Mouse (Mus musculus) right cerebral cortex, postnatal 25 days (tissue): Measurements from ENCODE around the gene Naa40.

Experiments used
- DNase-seq: peaks from one replicate; pipeline ENCODE4 v3.0.0; 2022

Gene Naa40

DNA sequence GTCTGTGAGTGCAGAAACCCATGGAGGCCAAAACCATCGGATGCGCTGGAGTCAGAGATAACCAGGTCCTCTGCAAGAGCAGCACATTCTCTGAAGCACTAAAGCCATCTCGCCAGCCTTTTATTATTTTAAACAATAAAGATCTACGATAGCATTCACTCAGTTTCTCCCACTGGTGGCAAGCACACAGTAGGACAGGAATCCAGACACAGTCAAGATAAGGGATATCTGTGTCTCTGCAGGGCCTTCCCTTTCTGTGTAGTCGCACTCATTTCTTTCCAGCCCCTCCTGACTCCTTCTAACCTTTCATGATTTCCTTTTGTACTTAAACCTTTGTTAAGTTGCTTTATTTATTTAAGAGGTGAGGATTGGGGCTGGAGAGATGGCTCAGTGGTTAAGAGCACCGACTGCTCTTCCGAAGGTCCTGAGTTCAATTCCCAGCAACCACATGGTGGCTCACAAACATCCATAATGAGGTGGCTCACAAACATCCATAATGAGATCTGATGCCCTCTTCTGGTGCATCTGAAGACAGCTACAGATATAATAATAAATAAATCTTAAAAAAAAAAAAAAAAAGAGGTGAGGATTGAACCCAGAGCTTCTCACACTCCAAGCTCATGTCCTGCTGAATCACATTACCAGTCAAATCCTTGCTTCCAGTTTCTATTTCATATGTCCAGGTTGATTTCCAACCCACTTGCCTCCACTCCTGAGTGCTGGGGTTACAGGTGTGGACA is 30.9 kb downstream of the Naa40 start:
- no peak for DNase-seq

DNA sequence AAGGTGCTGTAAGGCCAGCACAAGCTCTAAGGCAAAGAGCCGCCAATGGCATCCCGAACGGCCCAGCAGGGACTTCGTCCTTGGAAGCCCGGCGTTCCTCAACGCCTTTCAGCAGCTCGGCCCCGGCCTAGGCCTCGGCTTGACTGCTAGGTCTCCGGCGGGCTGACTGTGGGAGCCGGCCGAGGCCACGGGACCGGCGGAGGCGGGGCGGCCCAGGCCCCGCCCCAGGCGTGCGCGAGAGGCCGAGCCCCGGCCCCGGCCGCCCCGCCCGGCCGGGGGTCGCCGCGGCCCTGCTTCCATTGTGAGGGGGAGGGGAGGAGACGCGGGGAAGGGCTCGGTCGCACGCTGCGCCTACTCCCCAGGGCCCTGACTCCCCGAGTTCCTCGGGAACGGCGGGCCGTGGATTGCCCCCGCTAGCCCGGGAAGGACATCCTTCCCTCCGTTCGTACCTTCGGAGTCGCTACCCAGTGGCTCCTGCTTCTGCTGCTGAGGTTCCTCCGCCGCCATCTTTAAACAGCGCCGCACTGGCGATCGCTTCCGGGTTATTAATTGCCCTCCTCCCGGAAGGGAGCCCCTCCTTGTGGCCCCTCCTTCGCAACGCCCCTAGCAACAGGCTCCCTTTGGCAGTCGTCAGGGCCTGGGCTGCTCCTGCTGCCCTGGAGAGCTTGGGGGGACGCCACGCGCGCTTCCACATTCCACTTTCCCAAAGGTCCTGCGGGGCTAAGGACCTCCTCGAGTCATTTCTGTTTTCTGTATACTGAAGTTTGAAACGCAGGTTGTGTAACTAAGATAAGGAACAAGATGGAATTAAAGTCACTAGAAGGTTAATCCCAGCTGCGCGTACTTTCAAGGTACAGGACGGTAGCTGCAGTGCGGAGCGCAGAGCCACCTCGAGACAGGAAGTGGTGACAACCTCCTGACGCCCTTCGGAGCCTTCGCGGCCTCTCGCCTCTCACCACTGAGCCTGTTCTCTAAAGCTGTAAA is 34.9 kb downstream of the Naa40 start, which contains the start of gene Otub1:
Gene Otub1, minus strand, starts transcription at position 564 of the 984 bp plus-strand sequence.
- peak; percentile 94 for DNase-seq

DNA sequence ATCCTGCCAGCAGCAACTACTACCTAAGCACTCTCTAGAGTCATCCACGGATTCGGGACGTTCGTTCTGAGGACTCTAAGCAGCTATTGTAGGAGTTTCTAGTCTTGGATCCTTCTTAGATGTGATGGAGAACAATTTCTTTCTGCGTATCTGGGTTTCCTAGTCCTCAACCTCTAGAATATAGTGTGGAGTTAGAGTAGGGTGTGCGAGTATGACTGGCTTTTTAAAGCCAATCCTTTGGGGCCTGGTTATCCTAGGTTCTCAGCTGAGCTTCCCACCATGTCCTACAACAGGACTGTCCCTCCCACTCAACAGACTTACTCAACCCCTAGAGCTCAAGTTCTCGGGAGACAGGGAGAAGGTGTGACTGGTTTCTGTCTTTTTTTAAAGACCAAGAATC is 35.7 kb downstream of the Naa40 start:
- no peak for DNase-seq

DNA sequence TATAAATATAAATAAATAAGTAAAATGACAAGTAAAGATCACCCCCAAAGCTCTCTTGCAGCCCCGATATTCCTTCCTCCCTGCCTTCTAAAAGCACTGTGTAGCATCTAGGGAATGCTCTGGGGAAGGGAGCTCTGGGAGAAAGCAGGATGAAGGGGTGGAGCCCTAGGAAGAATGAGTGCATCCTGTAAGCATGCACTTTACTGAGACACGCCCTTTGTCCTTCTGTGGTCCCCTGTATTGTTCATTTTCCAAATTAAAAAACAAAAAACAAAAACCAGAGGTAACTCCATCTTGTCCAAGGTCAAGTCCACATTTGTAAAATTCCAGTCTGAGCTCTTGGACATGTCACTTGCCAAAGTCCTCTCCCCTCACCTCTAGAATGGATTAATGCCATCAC is 36.1 kb downstream of the Naa40 start:
- DNase-seq, result no peak

DNA sequence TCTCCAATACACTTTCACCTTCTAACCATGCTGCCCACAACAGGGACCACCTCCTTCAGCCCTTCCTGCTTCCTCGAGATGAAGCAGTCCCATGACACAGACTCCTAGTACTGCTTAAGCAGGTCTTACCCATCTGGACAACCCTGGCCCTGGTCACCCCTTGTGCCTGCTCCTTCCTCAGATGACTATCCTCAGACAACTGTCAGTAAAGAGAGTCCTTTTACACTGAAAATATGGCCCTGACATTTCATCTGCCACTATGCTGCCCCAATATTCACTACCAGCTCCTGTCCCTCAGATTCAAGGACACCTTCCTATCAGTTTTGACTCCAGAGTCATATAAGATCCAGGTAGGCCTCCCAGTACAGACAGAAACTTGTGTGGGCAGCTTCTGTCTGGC is 40.6 kb downstream of the Naa40 start:
- no peak for DNase-seq

DNA sequence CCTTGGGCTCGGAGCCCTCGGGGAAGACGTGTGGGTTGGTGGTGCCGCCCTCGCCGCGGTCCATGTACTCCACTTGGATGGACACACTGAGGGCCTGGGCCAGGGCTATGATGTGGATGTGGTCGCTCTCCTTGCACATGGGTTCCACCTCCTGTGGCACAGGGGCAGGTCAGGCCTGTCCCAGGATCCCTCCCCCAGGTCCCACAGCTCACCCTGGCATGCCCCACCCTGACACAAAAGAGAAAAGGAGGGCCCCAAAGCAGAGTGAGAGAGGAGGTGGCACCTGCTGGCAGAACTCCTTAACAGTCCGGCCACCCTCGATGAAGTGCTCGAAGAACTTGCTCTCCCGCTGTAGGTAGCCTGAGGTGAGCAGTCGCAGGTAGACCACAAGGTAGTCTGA is 41.9 kb downstream of the Naa40 start:
- DNase-seq, result no peak

DNA sequence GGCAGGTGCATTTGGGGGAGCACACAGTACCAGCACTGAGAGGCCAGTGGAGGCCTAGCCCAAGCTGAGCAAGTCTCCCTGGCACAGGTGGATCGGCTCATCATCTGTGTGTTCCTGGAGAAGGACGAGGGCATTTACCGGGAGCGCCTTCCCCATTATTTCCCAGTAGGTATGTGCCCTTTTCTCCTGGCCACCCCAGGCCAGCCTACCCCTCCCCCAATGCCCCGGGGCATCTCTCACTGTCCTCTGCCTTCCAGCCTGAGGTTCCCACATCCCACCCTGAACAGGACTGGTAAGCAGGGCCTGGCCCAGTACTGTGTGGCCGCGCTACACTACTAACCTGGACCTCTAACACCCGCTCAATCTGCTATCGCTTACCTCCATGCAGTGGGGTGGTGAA is 43.5 kb downstream of the Naa40 start:
- DNase-seq, result no peak

DNA sequence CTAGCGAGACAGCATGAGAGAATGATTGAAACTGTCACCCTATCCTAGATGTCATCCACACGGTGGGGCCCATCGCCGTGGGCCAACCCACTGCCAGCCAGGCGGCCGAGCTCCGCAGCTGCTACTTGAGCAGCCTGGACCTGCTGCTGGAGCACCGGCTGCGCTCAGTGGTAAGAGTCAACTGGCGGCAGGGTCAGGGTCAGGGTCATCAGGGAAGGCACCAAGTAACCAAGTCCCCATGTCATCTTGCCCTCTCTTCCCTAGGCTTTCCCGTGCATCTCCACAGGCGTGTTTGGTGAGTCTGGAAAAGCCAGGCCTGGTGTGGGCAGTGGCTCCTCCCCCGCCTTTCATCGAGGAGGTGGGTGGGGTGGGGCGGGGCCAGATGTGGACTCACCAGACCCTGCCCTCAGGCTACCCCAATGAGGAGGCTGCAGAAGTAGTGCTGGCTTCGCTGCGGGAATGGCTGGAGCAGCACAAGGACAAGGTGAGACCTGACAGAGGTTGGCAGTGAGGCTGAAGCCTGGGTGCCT is 44.2 kb downstream of the Naa40 start:
- DNase-seq, result no peak

DNA sequence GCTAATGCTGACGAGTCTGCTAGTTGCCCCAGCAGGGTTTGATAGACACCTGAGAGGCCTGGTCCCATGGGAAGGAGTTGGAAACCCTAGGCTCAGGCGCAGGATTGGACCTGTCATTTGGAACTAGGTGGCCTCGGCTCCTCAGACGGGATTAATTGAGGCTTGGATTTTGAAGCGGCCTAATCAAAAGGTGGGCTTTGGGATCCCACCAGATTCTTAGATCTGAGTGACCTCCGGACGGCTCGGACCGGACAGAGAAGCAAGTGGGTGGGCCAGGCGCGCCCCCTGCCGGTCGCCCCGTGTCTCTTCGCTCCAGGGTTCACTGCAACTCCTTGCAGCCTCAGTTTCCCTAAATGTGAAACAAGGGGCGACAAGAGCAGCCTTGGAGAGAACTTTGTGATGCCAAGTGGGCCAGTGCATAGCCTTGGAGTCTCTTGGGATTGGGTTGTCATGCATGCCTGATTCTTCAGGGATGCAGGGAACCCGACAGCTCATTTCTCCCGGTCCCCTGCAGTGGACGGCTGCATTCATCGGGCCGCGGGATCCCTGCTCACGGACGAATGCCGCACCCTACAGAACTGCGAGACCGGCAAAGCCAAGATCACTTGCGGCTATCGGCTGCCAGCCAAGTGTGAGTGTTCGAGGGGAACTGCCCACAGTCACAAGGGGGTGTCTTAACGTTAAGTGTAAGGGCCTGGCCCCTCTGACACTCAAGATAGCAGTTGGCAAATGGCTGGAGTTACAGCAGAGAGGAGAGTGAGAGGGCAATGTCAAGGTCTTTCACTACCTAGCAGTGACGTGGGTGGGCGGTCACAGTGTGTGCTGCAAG is 44.9 kb downstream of the Naa40 start:
- DNase-seq, result peak; percentile 57

DNA sequence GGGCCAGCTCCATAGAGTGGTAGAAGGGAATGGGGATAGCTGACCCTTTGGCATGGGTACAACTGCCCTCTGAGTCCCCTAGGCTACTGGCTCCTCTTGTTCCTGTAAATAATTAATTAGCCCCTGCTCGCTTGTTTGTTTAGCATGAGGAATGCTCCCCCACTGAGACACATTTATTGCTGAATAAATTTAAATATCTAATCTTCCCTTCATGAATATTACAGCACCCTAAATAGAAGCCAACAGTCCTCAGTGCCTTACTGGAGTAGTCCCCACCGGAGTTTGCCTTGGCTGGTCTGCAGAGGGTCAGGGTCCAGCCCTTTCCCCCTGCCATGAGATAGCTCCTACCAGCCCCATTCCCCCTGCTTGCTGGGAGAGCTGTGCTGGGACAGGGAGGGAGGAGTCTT is 48.4 kb downstream of the Naa40 start:
- DNase-seq, result no peak

DNA sequence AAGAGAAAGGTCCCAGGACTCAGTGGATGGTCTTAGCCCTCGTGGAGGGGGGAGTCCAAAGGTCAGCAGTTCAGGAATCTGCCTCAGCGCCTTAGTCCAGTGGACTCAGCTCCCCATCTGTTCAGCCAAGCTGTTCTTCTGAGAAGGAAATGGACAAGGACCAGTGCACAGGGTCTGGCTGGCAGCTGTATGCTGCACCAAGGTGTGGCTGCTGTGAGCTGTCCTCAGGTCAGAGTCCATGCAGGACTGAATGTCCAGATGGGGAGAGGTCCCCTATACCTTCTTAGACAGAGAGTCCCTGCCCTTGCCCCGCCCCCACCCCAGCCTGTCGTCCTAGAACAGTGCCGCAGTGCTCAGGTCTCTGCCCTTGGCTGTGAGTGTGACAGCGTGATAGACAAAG is 49.3 kb downstream of the Naa40 start:
- no peak for DNase-seq

DNA sequence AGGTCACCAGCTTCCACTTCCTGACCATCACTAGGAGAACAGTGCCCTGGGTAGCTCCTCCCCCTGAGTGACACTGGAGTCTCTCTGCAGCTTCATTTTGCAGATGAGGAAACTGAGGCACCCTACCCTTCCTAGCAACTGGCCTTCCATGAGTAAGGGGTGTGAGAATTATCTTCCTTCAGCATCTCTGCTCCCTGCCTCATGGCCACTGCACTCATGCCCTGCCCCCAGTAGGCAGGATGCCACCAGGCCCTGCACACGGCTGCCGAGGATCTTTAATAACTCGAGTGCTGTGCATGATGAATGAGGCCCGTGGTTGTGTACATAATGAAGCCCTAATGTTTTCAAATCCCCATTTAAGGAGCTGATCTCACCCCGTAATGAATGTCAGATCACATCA is 50.0 kb downstream of the Naa40 start:
- DNase-seq, result no peak

DNA sequence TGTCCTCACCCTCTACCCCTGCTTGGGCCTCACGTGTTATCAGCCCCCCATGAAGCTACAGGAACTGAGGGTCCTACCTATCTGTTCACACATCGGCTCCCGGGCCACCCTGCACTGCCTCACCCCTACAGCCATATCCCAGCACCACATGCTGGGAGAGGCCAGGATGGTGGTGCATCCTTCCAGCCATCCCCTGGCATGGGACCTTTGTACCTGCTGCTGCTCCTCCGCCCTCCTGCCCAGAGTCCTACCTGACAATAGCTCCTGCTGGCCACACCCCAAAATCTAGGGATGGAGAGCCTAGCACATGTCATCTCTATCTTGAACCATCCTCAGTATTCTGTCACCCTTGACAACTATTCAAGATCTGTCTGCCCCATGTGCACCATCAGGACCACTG is 52.0 kb downstream of the Naa40 start:
- no peak for DNase-seq

DNA sequence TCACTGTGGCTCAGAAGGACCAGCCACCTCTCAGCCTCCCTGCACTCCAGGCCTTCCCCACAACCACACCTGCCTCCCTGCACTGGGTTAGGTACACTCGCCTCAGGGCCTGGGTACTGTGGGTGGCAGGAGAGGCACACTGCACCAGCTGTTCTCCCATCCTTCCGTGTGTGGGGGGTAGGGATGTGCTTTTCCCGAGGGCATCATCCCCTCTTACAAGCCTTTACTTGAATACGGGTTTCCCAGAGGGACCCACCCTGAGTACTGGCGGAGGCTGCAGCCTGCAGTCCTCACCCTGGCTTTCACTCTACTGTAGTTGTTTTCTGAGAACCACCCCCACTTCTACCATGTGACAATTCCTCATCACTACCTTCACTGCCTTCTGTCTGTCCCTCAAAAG is 53.8 kb downstream of the Naa40 start:
- no peak for DNase-seq

DNA sequence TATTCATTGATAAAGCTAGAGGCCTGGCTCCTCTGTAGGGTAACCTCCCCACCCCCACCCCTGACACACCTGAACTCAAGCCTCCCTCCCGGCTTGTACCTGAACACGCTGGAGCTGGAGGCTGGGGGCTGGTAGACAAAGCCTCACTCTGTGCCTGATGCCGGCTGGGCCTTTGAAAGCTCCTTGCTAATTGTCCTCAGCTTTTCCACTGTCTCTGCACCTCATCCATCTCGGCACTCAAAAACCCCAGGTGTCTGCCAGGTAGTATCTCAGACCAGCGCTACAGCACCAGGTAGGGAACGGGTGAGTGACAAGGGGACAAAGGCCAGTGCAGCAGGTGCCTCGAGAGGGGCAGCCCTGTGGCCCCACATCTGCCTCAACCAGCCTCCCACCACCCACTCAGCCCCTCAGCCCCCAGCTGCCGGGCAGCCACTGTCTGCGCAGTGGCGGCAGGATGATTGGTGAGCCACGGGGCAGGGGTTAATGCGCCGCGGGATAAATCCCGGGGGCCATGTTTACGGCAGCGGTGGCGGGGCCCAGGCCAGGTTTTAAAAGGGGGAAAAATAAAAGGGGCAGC is 55.2 kb downstream of the Naa40 start:
- no peak for DNase-seq

DNA sequence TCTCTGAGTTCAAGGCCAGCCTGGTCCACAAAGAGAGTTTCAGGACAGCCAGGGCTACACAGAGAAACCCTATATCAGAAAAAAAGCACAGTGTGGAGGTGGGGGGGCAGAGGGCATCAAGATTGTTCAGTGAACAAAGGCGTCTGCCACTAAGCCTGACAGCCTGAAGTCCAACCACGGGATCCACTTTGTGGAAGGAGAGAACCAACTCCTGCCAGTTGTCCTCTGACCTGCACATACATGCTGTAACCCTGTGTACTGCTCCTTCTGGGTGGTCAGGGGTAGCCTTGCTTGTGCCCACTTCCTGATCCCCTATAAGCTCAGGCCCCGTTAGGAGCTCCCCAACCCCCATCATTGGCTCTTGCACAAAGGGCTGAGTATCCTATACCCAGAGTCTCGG is 55.9 kb downstream of the Naa40 start:
- DNase-seq, result no peak

DNA sequence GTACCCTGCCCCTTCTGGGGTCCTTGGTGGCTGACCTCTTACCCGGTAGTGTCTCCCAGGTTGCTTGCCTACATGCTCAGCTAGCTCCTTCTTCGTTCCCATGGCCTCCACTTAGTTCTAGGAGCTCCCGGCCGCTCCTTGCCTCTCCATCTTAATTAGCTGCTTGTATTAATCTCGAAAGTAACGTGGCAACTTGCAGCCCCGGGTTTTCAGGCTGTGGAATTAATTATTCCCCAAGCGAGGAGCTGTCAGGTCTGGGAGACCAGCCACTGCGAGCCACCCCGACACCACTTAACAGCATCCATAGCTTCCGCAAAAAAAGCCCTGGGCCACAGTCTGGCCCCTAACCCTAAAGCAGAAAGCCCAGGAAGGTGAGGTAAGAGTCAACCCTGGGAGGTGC is 57.6 kb downstream of the Naa40 start:
- no peak for DNase-seq

DNA sequence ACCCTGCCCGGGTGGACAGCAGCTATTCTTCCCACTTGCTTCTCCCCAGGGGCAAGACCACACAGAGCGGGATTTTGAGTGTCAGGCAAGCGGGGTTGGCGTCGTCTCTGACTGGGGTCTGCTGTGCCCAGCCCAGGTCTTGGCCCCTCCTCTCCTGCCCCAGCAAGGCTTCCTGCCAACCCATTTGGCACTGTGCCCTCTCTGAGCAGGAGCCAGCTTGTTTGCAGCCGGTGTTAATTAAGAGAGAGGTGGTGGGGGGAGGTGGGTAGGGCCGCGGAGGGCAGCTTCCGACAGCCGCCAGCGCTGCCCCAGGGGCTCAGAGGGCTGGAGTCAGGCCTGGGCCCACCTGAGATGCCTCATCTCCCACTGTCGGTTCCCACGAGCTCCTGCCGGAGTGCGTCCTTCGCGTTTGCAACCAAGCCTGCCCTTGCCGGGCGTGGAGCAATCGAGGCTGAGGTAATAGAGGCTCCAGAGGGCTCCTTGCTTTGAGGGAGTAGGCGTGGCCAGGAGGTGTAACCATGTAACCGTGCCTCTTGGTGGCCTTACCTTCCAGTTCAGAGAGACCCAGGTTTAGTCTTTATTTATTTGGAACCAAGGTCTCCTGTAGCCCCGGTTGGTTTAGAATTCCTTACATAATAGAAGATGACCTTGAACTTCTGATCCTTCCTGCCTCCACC is 58.6 kb downstream of the Naa40 start:
- DNase-seq, result peak; percentile 73

DNA sequence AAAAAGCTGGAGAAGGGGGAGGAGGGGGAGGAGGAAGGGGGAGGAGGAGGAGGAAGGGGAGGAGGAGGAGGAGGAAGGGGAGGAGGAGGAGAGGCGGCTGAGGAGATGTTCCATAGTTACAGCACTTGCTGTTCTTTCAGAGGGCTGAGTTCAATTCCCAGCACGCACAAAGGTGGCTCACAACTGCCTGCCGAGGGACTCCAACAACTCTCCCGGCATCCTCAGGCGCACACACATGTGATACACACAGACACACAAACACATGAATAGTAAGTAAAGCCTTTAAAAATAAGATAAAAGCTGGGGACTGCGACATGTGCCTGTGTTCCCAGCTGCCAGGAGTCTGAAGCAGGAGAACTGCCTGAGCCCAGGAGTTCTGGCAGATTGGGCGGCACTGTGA is 59.5 kb downstream of the Naa40 start:
- DNase-seq, result no peak

DNA sequence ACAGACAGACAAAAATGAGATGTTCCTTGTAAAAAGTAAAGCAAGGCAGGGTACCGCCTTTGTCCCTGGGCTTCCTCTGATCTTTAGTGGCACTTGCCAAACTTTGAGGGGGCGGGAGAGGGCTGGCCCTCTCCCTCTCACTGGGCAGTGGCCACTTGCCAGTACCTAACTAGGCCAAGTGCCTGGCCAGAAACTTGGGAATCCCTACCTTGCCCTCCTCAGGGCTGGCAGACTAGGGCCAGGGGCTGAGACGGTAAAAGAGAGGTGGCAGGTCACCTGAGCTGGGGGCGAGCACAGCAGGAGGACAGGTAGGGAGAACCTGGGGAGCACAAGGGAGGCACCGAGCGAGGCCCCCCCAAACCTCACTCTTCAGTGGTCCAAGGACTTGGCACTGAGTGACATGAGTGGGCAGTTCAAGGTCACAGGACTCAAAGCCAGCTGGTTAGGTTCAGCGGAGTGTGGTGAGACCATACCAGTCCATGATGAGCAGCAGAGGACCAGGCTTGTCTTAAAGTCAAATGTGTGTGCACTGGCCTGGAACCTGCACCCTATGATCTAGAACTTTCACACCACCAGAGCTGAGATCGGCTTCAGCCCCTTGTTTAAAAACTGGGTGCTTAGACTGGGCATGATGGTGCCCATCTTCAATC is 60.1 kb downstream of the Naa40 start:
- DNase-seq, result no peak

DNA sequence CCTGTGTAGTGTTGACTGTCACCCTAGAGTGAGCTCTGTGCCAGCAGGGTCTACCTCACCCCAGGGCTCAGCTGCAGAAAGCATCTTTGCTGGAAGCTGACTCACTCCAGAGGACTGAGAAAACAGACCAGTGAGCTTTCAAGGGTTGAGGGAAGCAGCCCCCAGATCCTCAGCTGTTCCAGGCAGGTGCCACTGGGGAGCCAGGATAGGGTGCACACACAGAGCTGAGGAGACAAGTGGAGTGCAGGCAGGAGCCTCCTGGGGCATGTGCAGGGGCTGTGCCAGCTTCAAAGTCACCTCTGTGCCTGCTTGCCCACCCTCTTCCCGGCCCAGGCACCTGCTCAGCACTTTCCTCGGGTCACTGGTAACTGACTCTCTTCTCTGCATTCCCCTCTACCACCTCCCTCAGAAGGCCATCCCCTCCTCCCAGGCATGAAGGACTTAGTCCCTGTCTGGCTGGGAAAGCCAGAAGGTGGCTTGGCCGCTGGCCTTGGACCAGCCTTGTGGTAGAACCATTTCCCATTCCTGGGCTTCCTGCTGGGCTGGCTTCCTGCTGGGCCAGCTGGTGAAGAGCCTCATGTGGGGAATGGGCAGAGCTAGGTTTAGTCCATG is 62.0 kb downstream of the Naa40 start:
- no peak for DNase-seq
